Mouse (Mus musculus): ENCODE measurements around the gene Gm28305.

The Gm28305 gene

GRCm38 (mm10) chr9:104070241-104070640, 29.8 kb downstream of the Gm28305 start:
- no peak for DNase-seq (ENCODE audit: low read depth, low spot score)

GRCm38 (mm10) chr9:104070863-104071604, 30.6 kb downstream of the Gm28305 start:
- DNase-seq (ENCODE audit: low read depth, low spot score), result no peak

GRCm38 (mm10) chr9:104075808-104076207, 35.3 kb downstream of the Gm28305 start:
- no peak for DNase-seq (ENCODE audit: low read depth, low spot score)

GRCm38 (mm10) chr9:104078780-104079179, 38.3 kb downstream of the Gm28305 start:
- no peak for DNase-seq (ENCODE audit: low read depth, low spot score)

- no peak for DNase-seq (ENCODE audit: low read depth, low spot score)
Measured at GRCm38 (mm10) chr9:104079379-104079778, 38.9 kb downstream of the Gm28305 start.

- no peak for DNase-seq (ENCODE audit: low read depth, low spot score)
Measured at GRCm38 (mm10) chr9:104080038-104080437, 39.6 kb downstream of the Gm28305 start.

- no peak for DNase-seq (ENCODE audit: low read depth, low spot score)
Measured at GRCm38 (mm10) chr9:104085730-104086429, 45.4 kb downstream of the Gm28305 start.

- DNase-seq (ENCODE audit: low read depth, low spot score), result peak; percentile 3
Measured at GRCm38 (mm10) chr9:104088555-104088954, 48.1 kb downstream of the Gm28305 start.

- DNase-seq (ENCODE audit: low read depth, low spot score), result no peak
Measured at GRCm38 (mm10) chr9:104092945-104093344, 52.5 kb downstream of the Gm28305 start.

GRCm38 (mm10) chr9:104098256-104098655, 57.8 kb downstream of the Gm28305 start:
- no peak for DNase-seq (ENCODE audit: low read depth, low spot score)

GRCm38 (mm10) chr9:104099060-104099459, 58.6 kb downstream of the Gm28305 start:
- DNase-seq (ENCODE audit: low read depth, low spot score), result no peak

- DNase-seq (ENCODE audit: low read depth, low spot score), result no peak
Measured at GRCm38 (mm10) chr9:104100822-104101221, 60.4 kb downstream of the Gm28305 start.

GRCm38 (mm10) chr9:104101458-104101857, 61.0 kb downstream of the Gm28305 start:
- no peak for DNase-seq (ENCODE audit: low read depth, low spot score)

- no peak for DNase-seq (ENCODE audit: low read depth, low spot score)
Measured at GRCm38 (mm10) chr9:104102301-104102700, 61.8 kb downstream of the Gm28305 start.

GRCm38 (mm10) chr9:104102901-104103300, 62.4 kb downstream of the Gm28305 start:
- no peak for DNase-seq (ENCODE audit: low read depth, low spot score)

GRCm38 (mm10) chr9:104104986-104105385, 64.5 kb downstream of the Gm28305 start:
- DNase-seq (ENCODE audit: low read depth, low spot score), result no peak

GRCm38 (mm10) chr9:104106930-104107329, 66.5 kb downstream of the Gm28305 start:
- DNase-seq (ENCODE audit: low read depth, low spot score), result no peak

- no peak for DNase-seq (ENCODE audit: low read depth, low spot score)
Measured at GRCm38 (mm10) chr9:104107482-104107881, 67.0 kb downstream of the Gm28305 start.

- DNase-seq (ENCODE audit: low read depth, low spot score), result no peak
Measured at GRCm38 (mm10) chr9:104108571-104109143, 68.2 kb downstream of the Gm28305 start.

GRCm38 (mm10) chr9:104109151-104109550, 68.7 kb downstream of the Gm28305 start:
- no peak for DNase-seq (ENCODE audit: low read depth, low spot score)

GRCm38 (mm10) chr9:104123101-104123500, 82.6 kb downstream of the Gm28305 start:
- DNase-seq (ENCODE audit: low read depth, low spot score), result no peak

GRCm38 (mm10) chr9:104123622-104124021, 83.2 kb downstream of the Gm28305 start:
- no peak for DNase-seq (ENCODE audit: low read depth, low spot score)

Measured in brain, embryonic 18.5 days (tissue).